Mouse (Mus musculus) hindbrain, embryonic 16.5 days (tissue): Measurements from ENCODE around the gene Pitpnc1. TPM values are rescaled to one million over a fixed set of nuclear protein-coding genes. Genes with fewer than 3 reads are reported as not detected.

Experiments used
- ATAC-seq: fragments of 200-750 bp; cut with Nextera tagmentation; 2 replicates; pipeline ENCODE4 v1.8.0; 2017; ENCODE audit warnings: moderate TSS enrichment, moderate library complexity
- H3K27ac ChIP-seq: fragments of 300-500 bp; sonication (generic); 2 replicates; pipeline ENCODE4 v1.5.1; 2014; ENCODE audit warnings: low read depth, mild to moderate bottlenecking, control low read depth, low read length, moderate library complexity
- H3K27me3 ChIP-seq: fragments of 300-500 bp; sonication (generic); replicated peaks from 2 replicates; pipeline ENCODE4 v1.6.1; 2014; ENCODE audit warnings: low read length; ENCODE audit not compliant: control insufficient read depth, insufficient read depth
- H3K36me3 ChIP-seq: fragments of 300-500 bp; sonication (generic); 2 replicates; pipeline ENCODE4 v1.6.1; 2014; ENCODE audit warnings: mild to moderate bottlenecking, low read length, moderate library complexity, mixed read lengths; ENCODE audit not compliant: control insufficient read depth, insufficient read depth
- H3K4me1 ChIP-seq: fragments of 300-500 bp; sonication (generic); 2 replicates; pipeline ENCODE4 v1.6.1; 2014; ENCODE audit warnings: low read depth, low read length; ENCODE audit not compliant: control insufficient read depth, insufficient read depth
- H3K4me2 ChIP-seq: fragments of 300-500 bp; sonication (generic); 2 replicates; pipeline ENCODE4 v1.6.1; 2014; ENCODE audit warnings: mild to moderate bottlenecking, low read length, control low read depth, moderate library complexity
- H3K4me3 ChIP-seq: fragments of 300-500 bp; sonication (generic); 2 replicates; pipeline ENCODE4 v1.5.1; 2014; ENCODE audit warnings: mild to moderate bottlenecking, low read length, control low read depth, moderate library complexity
- H3K9ac ChIP-seq: fragments of 300-500 bp; sonication (generic); 2 replicates; pipeline ENCODE4 v1.6.1; 2014; ENCODE audit warnings: low read depth, mild to moderate bottlenecking, control low read depth, low read length, moderate library complexity
- H3K9me3 ChIP-seq: fragments of 300-500 bp; sonication (generic); 2 replicates; pipeline ENCODE4 v1.6.1; 2014; ENCODE audit warnings: mild to moderate bottlenecking, low read length, moderate library complexity; ENCODE audit not compliant: control insufficient read depth
- WGBS: fragments of 180-500 bp; shearing (Covaris S2); extraction: QIAGEN DNeasy Blood & Tissue Kit; methylation state at CpG from one replicate; pipeline ENCODE4 v1.1.7; 2014; 5-methylcytosine and 5-hydroxymethylcytosine counted together
- polyA plus RNA-seq: library from polyadenylated mRNA; unstranded; fragments of >200 nt; fragmentation: Nextera tagmentation; extraction: Ambion mirVana; gene quantifications from 2 replicates; pipeline ENCODE4 v1.2.1, GENCODE M21; 2015

Gene Pitpnc1
- polyA plus RNA-seq, 1 experiment from 2014 or later: 43.0 TPM

- H3K27ac ChIP-seq: no peak overlapping the region
- no peaks in the 10 kb centered on the region for H3K4me1 ChIP-seq
- no peak for ATAC-seq
- no peak overlapping the region for H3K4me2 ChIP-seq
- 62% methylated on average over 10 of the region's 10 CpGs for WGBS
- no peaks in the 10 kb centered on the region; the same call in 1 of the 2 replicates for H3K9me3 ChIP-seq
- no peak overlapping the region for H3K9ac ChIP-seq
- no peaks in the 10 kb centered on the region; the same call in 1 of the 2 replicates for H3K36me3 ChIP-seq
- no peaks in the 10 kb centered on the region for H3K27me3 ChIP-seq
- H3K4me3 ChIP-seq: no peak overlapping the region
Measured at GRCm38 (mm10) chr11:107230128-107230527, 240.4 kb downstream of the Pitpnc1 start.

GRCm38 (mm10) chr11:107226431-107226830 is 244.1 kb downstream of the Pitpnc1 start:
- Histone ChIP-seq H3K4me3 (no peak overlapping the region), H3K4me1 (no peaks in the 10 kb centered on the region; the same call in 1 of the 2 replicates), H3K27me3 (no peaks in the 10 kb centered on the region), H3K9ac (no peak overlapping the region), H3K4me2 (no peak overlapping the region), H3K9me3 (no peaks in the 10 kb centered on the region), H3K27ac (no peak overlapping the region), H3K36me3 (no peaks in the 10 kb centered on the region; the same call in 1 of the 2 replicates)
- no peak for ATAC-seq
- WGBS: 95% methylated on average over 1 of the region's 1 CpGs

- Histone ChIP-seq H3K9ac (no peak overlapping the region), H3K27me3 (no peaks in the 10 kb centered on the region), H3K36me3 (no peaks in the 10 kb centered on the region; the same call in 1 of the 2 replicates), H3K4me1 (no peaks in the 10 kb centered on the region; the same call in 1 of the 2 replicates), H3K4me3 (no peak overlapping the region), H3K27ac (no peak overlapping the region), H3K9me3 (no peaks in the 10 kb centered on the region), H3K4me2 (no peak overlapping the region)
- ATAC-seq: no peak
- WGBS: 96% methylated on average over 10 of the region's 10 CpGs
Measured at GRCm38 (mm10) chr11:107226013-107226412, 244.5 kb downstream of the Pitpnc1 start.

- H3K4me3 ChIP-seq: no peak overlapping the region
- no peaks in the 10 kb centered on the region for H3K27me3 ChIP-seq
- no peaks in the 10 kb centered on the region; the same call in 1 of the 2 replicates for H3K4me1 ChIP-seq
- no peaks in the 10 kb centered on the region for H3K9me3 ChIP-seq
- WGBS: 94% methylated on average over 5 of the region's 5 CpGs
- no peaks in the 10 kb centered on the region; the same call in 1 of the 2 replicates for H3K36me3 ChIP-seq
- no peak overlapping the region for H3K4me2 ChIP-seq
- no peak for ATAC-seq
- no peak overlapping the region for H3K27ac ChIP-seq
- H3K9ac ChIP-seq: no peak overlapping the region
Measured at GRCm38 (mm10) chr11:107225301-107225700, 245.2 kb downstream of the Pitpnc1 start.

GRCm38 (mm10) chr11:107223667-107224214 is 246.8 kb downstream of the Pitpnc1 start:
- Histone ChIP-seq H3K4me2 (no peak overlapping the region), H3K27ac (0 out of 2 replicates have a peak overlapping the region, but pooled peaks have one; percentile 23), H3K36me3 (no peaks in the 10 kb centered on the region; the same call in 1 of the 2 replicates), H3K4me3 (no peak overlapping the region), H3K9ac (no peak overlapping the region), H3K4me1 (no peaks in the 10 kb centered on the region; the same call in 1 of the 2 replicates), H3K27me3 (no peaks in the 10 kb centered on the region), H3K9me3 (no peaks in the 10 kb centered on the region)
- ATAC-seq: no peak
- WGBS: 78% methylated on average over 8 of the region's 8 CpGs

GRCm38 (mm10) chr11:107223169-107223561 is 247.3 kb downstream of the Pitpnc1 start:
- ATAC-seq: no peak
- 70% methylated on average over 1 of the region's 1 CpGs for WGBS
- no peak overlapping the region for H3K4me3 ChIP-seq
- H3K27ac ChIP-seq: no peak overlapping the region
- H3K9ac ChIP-seq: no peak overlapping the region
- no peaks in the 10 kb centered on the region for H3K9me3 ChIP-seq
- H3K36me3 ChIP-seq: no peaks in the 10 kb centered on the region; the same call in 1 of the 2 replicates
- no peaks in the 10 kb centered on the region; the same call in 1 of the 2 replicates for H3K4me1 ChIP-seq
- no peaks in the 10 kb centered on the region for H3K27me3 ChIP-seq
- no peak overlapping the region for H3K4me2 ChIP-seq

- Histone ChIP-seq H3K27me3 (no peaks in the 10 kb centered on the region), H3K27ac (peak overlapping the region; percentile 29; the same call in 1 of the 2 replicates), H3K4me1 (no peaks in the 10 kb centered on the region; the same call in 1 of the 2 replicates), H3K9me3 (no peaks in the 10 kb centered on the region), H3K9ac (no peak overlapping the region), H3K4me3 (no peak overlapping the region), H3K36me3 (no peaks in the 10 kb centered on the region), H3K4me2 (no peak overlapping the region)
- 60% methylated on average over 12 of the region's 12 CpGs for WGBS
- no peak for ATAC-seq
Measured at GRCm38 (mm10) chr11:107222531-107223168, 247.8 kb downstream of the Pitpnc1 start.

- H3K9me3 ChIP-seq: no peaks in the 10 kb centered on the region
- H3K36me3 ChIP-seq: no peaks in the 10 kb centered on the region
- no peak overlapping the region for H3K4me3 ChIP-seq
- ATAC-seq: no peak
- H3K4me1 ChIP-seq: no peaks in the 10 kb centered on the region
- H3K27ac ChIP-seq: no peak overlapping the region
- H3K9ac ChIP-seq: no peak overlapping the region
- WGBS: 89% methylated on average over 9 of the region's 9 CpGs
- H3K4me2 ChIP-seq: no peak overlapping the region
- H3K27me3 ChIP-seq: no peaks in the 10 kb centered on the region
Measured at GRCm38 (mm10) chr11:107215111-107215510, 255.4 kb downstream of the Pitpnc1 start.

- Histone ChIP-seq H3K27ac (no peak overlapping the region), H3K36me3 (no peaks in the 10 kb centered on the region), H3K4me2 (no peak overlapping the region), H3K4me1 (no peaks in the 10 kb centered on the region), H3K9me3 (no peaks in the 10 kb centered on the region), H3K9ac (no peak overlapping the region), H3K4me3 (no peak overlapping the region), H3K27me3 (no peaks in the 10 kb centered on the region)
- ATAC-seq: no peak
- WGBS: 82% methylated on average over 5 of the region's 5 CpGs
Measured at GRCm38 (mm10) chr11:107213745-107214144, 256.8 kb downstream of the Pitpnc1 start.
